Mouse (Mus musculus): ENCODE results near the gene Tcf15. TPM values are rescaled to one million over a fixed set of nuclear protein-coding genes. Genes with fewer than 3 reads are reported as not detected.

Gene Tcf15
- total RNA-seq, 2 experiments from 2014 or later = 24.3 to 34.0 TPM

DNA sequence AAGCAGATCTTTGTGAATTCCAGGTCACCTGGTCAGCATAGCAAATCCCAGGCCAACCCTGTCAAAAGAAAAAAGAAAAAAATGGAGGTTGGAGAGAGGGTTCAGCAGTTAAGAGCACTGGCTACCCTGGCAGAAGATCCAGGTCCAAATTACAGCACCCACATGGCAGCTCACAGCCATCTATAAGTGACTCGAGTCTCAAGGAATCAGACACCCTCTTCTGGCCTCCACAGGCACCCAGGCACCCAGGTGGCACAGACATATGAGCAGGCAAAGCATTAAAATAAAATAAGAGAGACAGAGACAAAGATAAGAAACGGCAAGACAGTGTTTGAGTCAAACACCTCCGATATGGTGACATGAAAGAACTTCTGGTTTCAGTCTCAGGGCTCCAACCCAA is 53.5 kb downstream of the Tcf15 start:
- intact Hi-C loops (cut with DNase I) = loop anchor here (1.0 to 5.0 kb wide), 3 partner anchors 55 to 168 kb away; partner anchors contain the start of gene Tcf15
- DNase-seq (ENCODE audit: low spot score) = no peak

DNA sequence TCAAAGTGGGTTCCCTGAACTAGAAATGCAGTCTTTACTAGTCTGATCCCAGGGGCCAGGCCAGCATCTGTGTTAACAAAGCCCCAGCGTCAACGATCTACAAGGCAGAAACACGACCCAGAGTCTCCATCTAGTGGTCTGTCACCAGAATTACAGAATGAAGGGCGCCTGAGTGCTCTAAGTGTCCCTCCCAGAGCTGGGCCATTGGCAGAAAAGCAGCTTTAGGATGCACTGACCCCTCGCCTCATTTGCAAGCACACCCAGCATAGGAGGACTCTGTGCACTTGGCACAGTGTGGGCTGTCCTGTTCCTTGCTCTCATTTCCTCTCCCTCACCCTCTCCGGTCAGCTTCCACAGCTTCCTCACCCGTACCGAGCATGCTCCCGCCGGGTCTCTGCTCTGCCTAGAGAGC is 53.9 kb downstream of the Tcf15 start:
- intact Hi-C loops (cut with DNase I) = loop anchor here (1.0 to 5.0 kb wide), 3 partner anchors 55 to 169 kb away; partner anchors contain the start of gene Tcf15
- peak; percentile 40 for DNase-seq (ENCODE audit: low spot score)

Other genes starting within 250 kb of the Tcf15 start
- under 1 TPM; 0.13 to 0.39 TPM for gene Angpt4, start 232.4 kb upstream of the Tcf15 start, total RNA-seq (2021)
- 1 to 10 TPM; 4.5 to 4.7 TPM for gene Fam110a, start 163.3 kb upstream of the Tcf15 start, total RNA-seq (2021)
- 1 to 10 TPM; 1.8 to 1.9 TPM for gene Slc52a3, start 147.1 kb upstream of the Tcf15 start, total RNA-seq (2021)
- gene Scrt2, start 62.0 kb upstream of the Tcf15 start, total RNA-seq (2021) = not detected
- gene Srxn1, start 38.0 kb upstream of the Tcf15 start, total RNA-seq (2021) = 10 to 100 TPM; 14.8 to 15.2 TPM
- gene Csnk2a1, start 83.3 kb downstream of the Tcf15 start, total RNA-seq (2021) = 100 to 1,000 TPM in 1 of 2 experiments, 10 to 100 TPM in 1; 95.2 to 104 TPM
- 10 to 100 TPM; 43.1 to 43.5 TPM for gene Tbc1d20, start 150.3 kb downstream of the Tcf15 start, total RNA-seq (2021)
- 10 to 100 TPM; 51.9 to 55.9 TPM for gene Rbck1, start 189.1 kb downstream of the Tcf15 start, total RNA-seq (2021)
- 1 to 10 TPM; 2.2 to 3.0 TPM for gene Trib3, start 200.5 kb downstream of the Tcf15 start, total RNA-seq (2021)
- not detected for gene Nrsn2, start 233.1 kb downstream of the Tcf15 start, total RNA-seq (2021)

Measured in heart, postnatal 25 days (tissue).